Mouse (Mus musculus): ENCODE measurements around the gene Stap1. TPM values are rescaled to one million over a fixed set of nuclear protein-coding genes. Genes with fewer than 3 reads are reported as not detected.

Gene Stap1
- total RNA-seq, 2 experiments from 2014 or later: not detected

DNA sequence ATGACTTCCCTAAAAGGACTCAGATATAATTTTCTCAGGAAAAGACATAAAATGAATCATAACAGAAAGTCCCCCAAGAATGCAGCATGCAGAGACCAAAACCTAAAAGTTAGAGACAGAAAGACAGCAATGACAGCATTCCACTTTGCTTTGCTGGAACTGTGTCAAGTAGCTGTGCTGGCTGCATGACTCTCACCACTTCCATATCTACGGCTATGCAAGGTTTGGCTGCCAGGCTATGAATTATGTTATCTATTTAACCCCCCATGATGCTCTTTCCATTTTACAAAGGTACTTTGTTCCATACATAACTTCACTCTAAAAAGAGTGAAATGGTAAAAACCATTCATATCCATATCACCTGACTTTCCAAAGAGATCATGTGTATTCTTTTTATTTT is 42.5 kb downstream of the Stap1 start:
- intact Hi-C loops (cut with DNase I): loop anchor here (5.0 kb wide), 1 partner anchor 47 kb away; the partner anchor contains the start of gene Cenpc1
- no peak for DNase-seq (ENCODE audit: low spot score in 2 of 2)

DNA sequence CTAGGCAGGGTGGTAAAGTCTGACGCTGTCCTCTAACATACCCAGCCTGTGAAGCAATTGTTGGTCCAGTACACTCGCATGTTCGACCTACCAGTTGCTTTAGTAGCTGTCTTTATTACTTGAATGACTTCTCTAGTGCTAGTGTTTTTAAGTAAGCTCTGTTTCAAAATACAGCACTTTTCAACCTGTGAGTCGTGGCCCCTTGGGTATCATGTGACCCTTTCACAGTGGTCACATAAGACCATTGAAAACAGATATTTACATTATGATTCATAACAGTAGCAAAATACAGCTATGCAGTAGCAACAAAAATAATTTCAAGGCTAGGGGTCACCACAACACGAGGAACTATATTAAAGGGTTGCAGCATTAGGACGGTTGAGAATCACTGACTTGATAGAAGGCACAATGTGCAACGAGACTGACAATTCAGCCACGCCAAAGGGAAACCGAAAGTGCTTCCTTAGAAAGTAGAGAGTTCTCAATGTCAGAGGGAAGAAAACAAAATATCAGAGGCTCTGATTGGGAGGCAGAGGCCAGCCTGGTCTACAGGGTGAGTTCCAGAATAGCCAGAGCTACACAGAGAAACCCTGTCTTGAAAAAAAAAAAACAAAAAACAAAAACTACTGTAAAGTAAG is 47.0 kb downstream of the Stap1 start:
- intact Hi-C loops (cut with DNase I): no loop called here
- no peak for DNase-seq (ENCODE audit: low spot score in 2 of 2)

DNA sequence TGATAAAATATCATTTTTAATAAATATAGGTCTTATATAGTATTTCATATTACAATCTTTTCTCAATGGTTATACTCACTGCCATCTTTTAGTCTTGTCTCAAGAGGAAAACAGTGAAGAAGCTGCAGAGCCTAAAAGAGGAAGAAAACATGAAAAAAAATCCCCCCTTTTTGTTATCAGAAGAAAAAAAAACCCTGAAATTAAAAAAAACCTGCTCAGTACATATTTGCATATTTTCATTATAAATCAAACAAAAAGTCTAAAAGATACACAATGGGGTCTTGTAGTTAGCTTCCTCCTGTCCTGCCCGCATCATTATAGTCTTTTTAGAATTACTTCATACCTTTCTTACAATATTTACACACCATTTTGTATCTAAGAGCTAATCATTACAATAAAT is 57.2 kb downstream of the Stap1 start:
- intact Hi-C loops (cut with DNase I): no loop called here
- DNase-seq (ENCODE audit: low spot score in 2 of 2): no peak

DNA sequence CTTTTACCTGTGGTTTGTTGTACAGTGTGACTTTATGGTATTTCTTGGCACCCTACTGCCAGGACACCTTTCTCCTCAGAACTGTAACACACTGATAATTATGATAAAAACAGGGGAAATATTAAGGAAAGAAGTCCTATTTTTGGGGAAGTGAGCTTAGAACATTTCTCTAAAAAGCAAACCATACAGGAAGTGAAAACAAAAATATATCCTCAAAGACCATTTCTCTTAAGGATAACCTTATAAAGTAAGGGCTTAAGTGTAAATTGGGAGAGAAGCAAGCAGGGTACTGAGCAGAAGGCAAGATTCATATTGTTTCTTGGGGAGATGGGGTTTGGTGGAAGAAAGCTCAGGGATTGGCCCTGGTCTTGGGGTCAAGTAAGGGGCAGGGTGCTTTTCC is 58.3 kb downstream of the Stap1 start:
- intact Hi-C loops (cut with DNase I): no loop called here

More for the DNA sequence above, 58.3 kb downstream of the Stap1 start:
- DNase-seq (ENCODE audit: low spot score in 2 of 2): no peak

Other genes starting within 250 kb of the Stap1 start
- gene Cenpc1, start 6.2 kb upstream of the Stap1 start, total RNA-seq (2021): 10 to 100 TPM; 20.3 to 24.2 TPM
- 10 to 100 TPM; 19.0 to 24.9 TPM for gene Uba6, start 101.1 kb downstream of the Stap1 start, total RNA-seq (2021)
- gene Gnrhr, start 126.2 kb downstream of the Stap1 start, total RNA-seq (2021): not detected
- gene Tmprss11c, start 217.6 kb downstream of the Stap1 start, total RNA-seq (2021): not detected

Measured in left cerebral cortex, postnatal 36 days (tissue).